Mouse (Mus musculus): Measurements from ENCODE around the gene Zfp646.

The Zfp646 gene

DNA sequence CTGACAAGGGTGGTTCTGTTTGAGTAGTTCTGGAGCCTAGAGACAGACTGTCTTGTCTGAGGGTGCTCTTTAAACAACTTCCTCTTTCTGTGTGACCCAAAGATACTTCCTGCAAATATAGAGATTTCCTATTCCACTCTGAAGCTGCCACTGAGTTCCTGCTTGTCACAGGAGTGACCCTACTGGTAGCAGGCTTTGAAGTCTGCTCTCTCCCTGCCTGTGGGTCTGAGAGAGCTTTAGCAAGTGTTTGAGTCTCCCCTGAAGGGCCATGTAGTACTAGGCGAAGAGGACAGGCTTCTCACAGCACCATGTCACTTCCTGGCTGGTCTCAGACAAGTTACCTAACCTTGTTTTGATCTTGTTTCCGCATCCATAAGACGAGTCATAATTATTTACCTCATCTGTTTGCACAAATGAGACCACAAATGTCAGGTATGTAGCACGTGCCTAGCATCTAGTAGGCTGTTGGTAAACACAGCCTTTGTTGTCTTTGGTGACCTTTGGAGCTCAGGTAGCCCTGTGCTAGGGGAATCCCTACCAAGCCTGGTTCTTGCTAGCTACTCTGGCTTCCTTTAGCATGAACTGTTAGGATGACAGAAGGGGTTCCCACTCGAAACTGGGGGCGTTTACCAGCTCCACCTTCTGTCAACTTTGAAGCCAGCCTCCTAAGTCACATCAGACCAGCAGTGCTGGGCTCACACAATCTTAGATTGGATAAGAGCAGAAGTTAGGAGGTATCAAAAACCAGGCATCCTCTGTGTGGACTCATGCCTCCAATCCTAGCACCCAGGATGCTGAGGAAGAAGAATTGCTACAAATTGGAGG, 46.6 kb downstream of the Zfp646 start:
- DNase-seq: no peak

- no peak for DNase-seq
Measured at GRCm38 (mm10) chr7:127923714-127924113, 47.7 kb downstream of the Zfp646 start.

DNA sequence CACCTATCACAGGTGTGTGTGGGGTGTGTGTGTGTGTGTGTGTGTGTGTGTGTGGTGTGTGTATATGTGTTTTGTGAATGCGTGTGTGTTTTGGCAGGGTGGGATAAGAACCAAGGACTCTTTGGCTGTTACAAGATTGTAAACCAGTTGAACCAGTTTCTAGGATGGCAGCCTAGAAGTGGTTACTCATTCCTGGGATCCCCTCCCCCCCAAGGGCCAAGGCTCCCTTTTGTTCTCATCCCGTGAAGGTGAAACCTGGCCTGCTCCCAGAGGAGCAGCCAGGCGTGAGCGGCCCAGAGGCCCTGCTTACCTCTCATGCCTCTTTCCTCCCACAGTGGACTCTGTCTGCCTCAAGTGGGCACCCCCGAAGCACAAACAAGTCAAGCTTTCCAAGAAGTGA, 49.2 kb downstream of the Zfp646 start:
- no peak for DNase-seq

DNA sequence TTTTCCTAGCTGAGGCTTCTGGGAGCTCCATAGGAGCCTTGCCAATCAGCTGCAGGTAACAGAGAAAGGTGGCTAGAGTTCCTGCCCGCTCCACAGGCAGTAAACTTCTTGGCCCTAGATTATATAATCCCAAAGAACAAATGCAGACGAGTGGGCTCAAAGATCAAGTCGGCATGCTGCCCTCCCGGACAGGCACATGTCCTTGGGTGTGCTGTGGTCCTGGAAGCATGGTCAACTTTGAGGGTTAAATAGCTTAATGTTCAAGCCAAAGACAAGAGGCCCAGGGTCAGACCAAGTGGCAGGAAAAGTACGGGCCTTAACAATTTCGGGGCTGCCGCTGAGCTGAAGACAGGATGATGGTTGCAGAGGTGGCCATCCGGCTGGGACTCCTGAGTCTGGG, 50.0 kb downstream of the Zfp646 start:
- DNase-seq: no peak

DNA sequence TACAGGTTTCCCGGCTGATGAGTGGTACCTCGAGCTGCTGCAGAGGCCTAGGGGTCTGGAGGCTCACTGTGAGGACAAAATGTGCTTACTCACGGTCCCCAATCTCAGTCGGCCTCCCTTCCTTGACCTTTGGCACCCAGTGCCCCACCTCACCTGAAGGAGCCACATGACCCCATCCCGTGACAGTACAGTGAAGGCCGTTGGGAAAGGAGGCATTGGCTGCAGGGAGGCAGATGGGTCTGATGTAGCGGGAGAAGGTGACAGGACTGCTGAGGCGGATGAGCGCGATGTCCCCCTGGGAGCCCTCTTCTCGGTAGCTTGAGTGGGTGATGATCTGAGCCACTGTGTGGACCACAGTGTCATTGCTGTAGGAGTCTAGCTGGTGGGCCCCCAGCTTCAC, 50.8 kb downstream of the Zfp646 start:
- DNase-seq: no peak

DNA sequence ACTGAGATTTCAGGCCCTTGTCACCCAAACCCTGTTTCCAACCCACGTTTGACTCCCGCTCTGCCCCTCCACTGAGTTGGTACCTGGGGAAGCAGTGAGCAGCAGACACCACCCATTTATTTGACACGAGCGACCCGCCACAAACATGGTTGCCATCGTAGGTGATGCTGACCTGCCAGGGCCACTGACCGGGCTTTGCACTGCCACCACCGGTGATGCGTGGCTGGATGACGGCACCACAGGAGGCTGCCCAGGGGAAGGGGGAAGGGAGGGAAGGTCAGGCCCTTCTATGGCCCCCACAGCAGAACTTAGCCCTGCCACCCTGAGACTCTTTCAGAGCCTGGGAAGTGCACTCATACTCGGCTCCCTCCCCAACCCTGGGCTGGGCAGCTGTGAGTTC, 51.7 kb downstream of the Zfp646 start:
- no peak for DNase-seq

- DNase-seq: no peak
Measured at GRCm38 (mm10) chr7:127928596-127928995, 52.6 kb downstream of the Zfp646 start.

DNA sequence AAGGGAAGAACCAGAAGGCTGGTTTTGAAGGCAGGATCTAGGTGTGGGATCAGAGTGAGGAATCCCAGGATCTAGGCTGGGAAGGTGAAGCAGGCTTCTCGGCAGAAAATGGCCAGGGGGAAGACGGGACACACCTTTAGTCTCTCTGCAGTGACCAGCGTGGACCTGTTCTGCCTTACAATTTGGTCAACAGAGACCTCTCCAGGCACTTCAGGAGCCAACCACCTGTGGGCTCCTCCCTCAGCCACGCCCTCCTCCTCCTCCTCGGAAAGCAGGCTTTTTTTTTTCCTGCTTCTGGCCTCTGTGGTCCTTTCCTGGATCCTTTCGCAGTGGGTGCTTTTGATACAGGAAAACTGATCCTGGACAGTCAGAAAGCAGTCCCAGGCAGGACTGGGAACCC, 53.9 kb downstream of the Zfp646 start, which contains the start of gene Prss8:
Gene Prss8 (minus strand): TSS at position 182 of the 400 bp plus-strand sequence.
- DNase-seq: no peak

DNA sequence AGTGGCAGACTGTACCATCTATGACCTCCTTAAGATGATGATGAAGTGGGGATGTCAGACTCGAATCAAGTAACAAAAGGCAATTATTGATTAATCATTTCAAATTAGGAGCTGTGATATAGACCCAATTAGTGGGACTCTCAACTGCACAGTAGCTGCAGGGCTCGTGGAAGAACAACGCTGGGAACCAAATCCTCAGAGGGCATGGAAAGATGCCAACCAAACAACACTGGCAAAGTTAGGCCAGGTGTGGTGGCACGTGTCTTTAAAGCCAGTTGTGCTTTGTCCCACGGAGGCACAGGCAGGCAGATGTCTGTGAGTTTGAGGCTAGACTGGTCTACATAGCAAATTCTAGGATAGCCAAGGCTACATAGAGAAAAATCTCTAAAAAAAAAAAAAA, 54.6 kb downstream of the Zfp646 start:
- no peak for DNase-seq

- DNase-seq: no peak
Measured at GRCm38 (mm10) chr7:127931351-127932135, 55.5 kb downstream of the Zfp646 start.

- no peak for DNase-seq
Measured at GRCm38 (mm10) chr7:127932273-127933031, 56.4 kb downstream of the Zfp646 start.

GRCm38 (mm10) chr7:127934075-127934474, 58.1 kb downstream of the Zfp646 start:
- DNase-seq: no peak

DNA sequence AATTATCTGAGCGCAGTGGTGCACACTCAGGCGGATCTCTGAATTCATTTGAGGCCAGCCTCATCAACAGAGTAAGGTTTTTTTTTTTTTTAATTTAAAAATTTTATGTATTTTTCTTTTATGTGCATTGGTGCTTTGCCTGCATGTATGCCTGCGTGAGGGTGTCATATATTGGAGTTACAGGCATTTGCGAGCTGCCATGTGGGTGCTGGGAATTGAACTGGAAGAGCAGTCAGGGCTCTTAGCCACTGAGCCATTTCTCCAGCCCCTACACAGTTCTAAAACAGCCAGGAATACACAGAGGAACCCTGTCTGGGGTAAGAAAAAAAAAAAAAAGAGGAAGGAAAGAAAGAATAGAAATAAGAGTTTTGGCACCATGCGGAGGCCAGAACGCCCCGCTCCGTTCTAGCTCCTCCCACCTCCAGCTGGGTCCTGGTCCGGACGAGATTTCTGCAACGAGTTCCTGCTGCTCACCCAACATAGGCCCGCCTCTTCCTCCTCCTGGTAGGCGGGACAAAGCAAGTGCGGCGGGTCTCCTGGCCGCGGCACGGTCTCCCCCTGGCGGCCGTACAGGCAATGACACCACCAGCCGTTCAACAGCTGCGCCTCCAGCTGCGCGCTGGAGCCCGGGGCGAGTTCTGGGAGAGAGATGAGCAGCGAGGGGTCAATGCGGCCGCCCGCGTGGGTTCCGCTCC, 59.2 kb downstream of the Zfp646 start:
- peak; percentile 94 for DNase-seq

All from cerebellum, adult 8-10 months (tissue).